Mouse (Mus musculus): ENCODE results near the gene Atp6v0a1. TPM values are rescaled to one million over a fixed set of nuclear protein-coding genes. Genes with fewer than 3 reads are reported as not detected.

The Atp6v0a1 gene
- 25.0 and 29.4 TPM in 2 replicates for polyA plus RNA-seq (2015; fragmentation: Nextera tagmentation; extraction: Ambion mirVana)

DNA sequence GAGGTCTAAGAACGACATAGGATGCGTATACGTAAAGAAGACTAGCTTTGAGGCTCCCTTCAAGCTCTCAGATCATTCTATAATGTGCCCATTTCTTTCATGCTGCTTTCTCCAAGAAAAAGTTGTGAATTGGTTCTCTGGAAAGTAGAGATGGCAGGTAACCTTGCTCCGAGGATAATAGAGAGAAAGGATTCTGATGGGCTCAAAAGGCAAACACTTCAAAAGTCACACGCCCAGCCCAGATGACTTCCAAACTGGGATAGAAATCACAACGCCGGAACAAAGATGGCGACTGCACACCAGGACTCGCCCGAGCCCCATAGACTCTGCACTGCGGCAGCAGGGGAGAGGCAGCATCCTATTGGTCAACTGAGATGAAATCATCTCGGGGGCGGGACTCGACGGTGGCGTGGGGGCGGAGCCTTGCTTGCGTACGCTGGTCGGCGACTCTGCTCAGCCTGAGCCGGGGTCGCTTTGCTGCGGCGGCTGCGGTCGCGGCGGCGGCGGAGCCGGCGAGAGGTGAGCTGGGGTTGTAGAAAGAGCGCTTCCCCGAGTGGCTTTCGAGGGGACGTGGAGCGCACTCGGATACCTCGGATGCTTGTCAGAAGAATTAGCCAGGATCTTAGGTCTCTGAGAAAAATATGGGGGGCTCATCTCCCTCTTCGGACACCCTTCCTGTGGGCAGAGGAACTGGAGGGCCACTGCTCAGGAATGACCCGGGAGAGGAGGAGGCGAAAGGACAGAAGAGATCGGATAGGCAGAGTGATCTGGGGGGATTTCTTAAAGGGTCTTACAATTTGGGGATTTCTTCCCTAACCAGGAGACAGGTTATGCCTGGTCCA is at the start of gene Atp6v0a1:
Atp6v0a1 (plus strand) TSS at position 407 of the 842 bp plus-strand sequence.
- TF ChIP-seq CTCF (IDR thresholded peaks at IDR 0.05; ENCODE audit: low read depth) = no peak
- no peak for TF ChIP-seq EP300 (IDR thresholded peaks at IDR 0.05; ENCODE audit: low read depth)
- Histone ChIP-seq H3K27me3 (ENCODE audit: insufficient read depth, low read length) (no peaks in the 10 kb centered on the region), H3K9ac (replicated peaks) (peak within 1 kb of the TSS; percentile 94), H3K4me1 (ENCODE audit: insufficient read depth) (peaks cover 4% of the 10 kb centered on the region; the same call in 1 of the 2 replicates), H3K4me2 (ENCODE audit: low read depth, low read length) (peak within 1 kb of the TSS; percentile 91), H3K9me3 (ENCODE audit: low read length) (no peaks in the 10 kb centered on the region), H3K36me3 (replicated peaks; ENCODE audit: insufficient read depth, low read length) (peaks cover 19% of the 10 kb centered on the region), H3K27ac (ENCODE audit: low read depth) (peak within 1 kb of the TSS; percentile 97), H3K4me3 (ENCODE audit: low read depth, low read length) (peak within 1 kb of the TSS; percentile 92)
- ATAC-seq (peak; percentile 95), DNase-seq (peak; percentile 97)
- WGBS (ENCODE audit: insufficient replicate concordance) = under 1% methylated on average over 44 of the region's 44 CpGs

DNA sequence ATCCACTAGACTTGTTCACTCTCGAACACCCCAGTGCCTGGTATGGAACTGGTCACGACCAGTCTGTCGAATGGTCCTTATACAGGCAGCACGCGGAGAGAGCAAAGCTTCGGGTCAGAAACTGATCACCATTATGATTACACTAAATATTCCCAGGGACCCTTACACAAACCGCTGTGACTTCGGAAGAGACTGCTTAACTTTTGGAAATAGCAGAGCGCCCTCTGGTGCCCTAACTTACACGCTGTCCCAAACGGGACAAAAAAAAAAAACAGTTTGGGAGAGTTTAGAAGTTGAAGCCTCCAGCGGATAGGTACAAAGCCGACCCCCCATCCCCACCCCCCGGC is 49.8 kb upstream of the Atp6v0a1 start:
- Histone ChIP-seq H3K27ac (ENCODE audit: low read depth) (no peak overlapping the region), H3K36me3 (replicated peaks; ENCODE audit: insufficient read depth, low read length) (peaks cover 3% of the 10 kb centered on the region; the same call in 1 of the 2 replicates), H3K9me3 (ENCODE audit: low read length) (no peaks in the 10 kb centered on the region), H3K4me2 (ENCODE audit: low read depth, low read length) (no peak overlapping the region), H3K4me3 (ENCODE audit: low read depth, low read length) (no peak overlapping the region), H3K27me3 (ENCODE audit: insufficient read depth, low read length) (no peaks in the 10 kb centered on the region), H3K9ac (replicated peaks) (no peak overlapping the region), H3K4me1 (ENCODE audit: insufficient read depth) (peaks cover 15% of the 10 kb centered on the region)
- no peak for ATAC-seq
- TF ChIP-seq CTCF (IDR thresholded peaks at IDR 0.05; ENCODE audit: low read depth) (peak; percentile 78), EP300 (IDR thresholded peaks at IDR 0.05; ENCODE audit: low read depth) (no peak)
- WGBS (ENCODE audit: insufficient replicate concordance) = 9% methylated on average over 14 of the region's 14 CpGs
- DNase-seq = peak; percentile 79

DNA sequence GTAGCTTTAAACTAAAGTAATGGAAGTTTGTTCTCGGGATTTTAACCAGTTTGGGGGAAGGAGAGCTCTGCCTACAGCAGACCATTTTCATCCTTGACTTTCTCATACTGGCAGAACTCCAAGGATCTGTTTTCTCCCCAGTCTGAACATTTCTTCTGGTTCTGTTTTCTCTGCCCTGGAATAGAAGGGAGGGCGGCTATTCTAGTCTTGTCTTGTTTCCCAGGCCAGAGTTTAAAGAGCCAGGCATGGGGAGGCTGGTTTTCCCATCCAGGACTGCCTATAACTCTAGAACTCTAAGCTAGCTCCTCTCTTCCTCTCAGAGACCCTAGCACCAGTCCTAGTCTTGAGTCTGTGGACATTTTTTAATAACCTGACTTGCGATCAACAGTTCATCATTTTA is 49.4 kb upstream of the Atp6v0a1 start:
- Histone ChIP-seq H3K4me2 (ENCODE audit: low read depth, low read length) (no peak overlapping the region), H3K27me3 (ENCODE audit: insufficient read depth, low read length) (no peaks in the 10 kb centered on the region), H3K9ac (replicated peaks) (no peak overlapping the region), H3K9me3 (ENCODE audit: low read length) (no peaks in the 10 kb centered on the region), H3K4me1 (ENCODE audit: insufficient read depth) (peaks cover 15% of the 10 kb centered on the region), H3K27ac (ENCODE audit: low read depth) (0 out of 2 replicates have a peak overlapping the region, but pooled peaks have one; percentile 30), H3K4me3 (ENCODE audit: low read depth, low read length) (no peak overlapping the region), H3K36me3 (replicated peaks; ENCODE audit: insufficient read depth, low read length) (peaks cover 3% of the 10 kb centered on the region; the same call in 1 of the 2 replicates)
- DNase-seq (no peak), ATAC-seq (no peak)
- TF ChIP-seq EP300 (IDR thresholded peaks at IDR 0.05; ENCODE audit: low read depth) (no peak), CTCF (IDR thresholded peaks at IDR 0.05; ENCODE audit: low read depth) (no peak)
- WGBS (ENCODE audit: insufficient replicate concordance) = 32% methylated on average over 3 of the region's 3 CpGs

DNA sequence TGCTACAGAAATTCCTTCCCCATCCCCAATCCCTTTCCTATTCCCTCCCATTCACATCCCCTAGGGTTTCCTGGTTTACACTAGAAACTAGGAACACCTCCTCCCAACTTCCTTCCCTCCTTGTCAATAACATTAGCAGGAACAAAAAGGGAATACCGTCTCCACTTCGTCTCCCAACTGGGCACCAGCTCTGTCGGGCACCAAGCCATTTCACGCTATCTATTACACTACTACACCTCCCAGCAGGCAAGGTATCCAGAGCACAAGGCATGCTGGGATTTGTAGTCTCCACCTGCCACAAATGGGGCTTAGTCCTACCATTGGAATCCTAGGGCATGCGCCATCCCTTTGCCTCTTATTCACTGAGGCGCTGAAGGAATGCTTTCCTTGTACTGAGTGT is 48.7 kb upstream of the Atp6v0a1 start:
- Histone ChIP-seq H3K36me3 (replicated peaks; ENCODE audit: insufficient read depth, low read length) (peaks cover 3% of the 10 kb centered on the region; the same call in 1 of the 2 replicates), H3K9ac (replicated peaks) (no peak overlapping the region), H3K27ac (ENCODE audit: low read depth) (no peak overlapping the region), H3K4me3 (ENCODE audit: low read depth, low read length) (no peak overlapping the region), H3K4me2 (ENCODE audit: low read depth, low read length) (peak overlapping the region; percentile 32; the same call in 1 of the 2 replicates), H3K9me3 (ENCODE audit: low read length) (no peaks in the 10 kb centered on the region), H3K4me1 (ENCODE audit: insufficient read depth) (peaks cover 15% of the 10 kb centered on the region), H3K27me3 (ENCODE audit: insufficient read depth, low read length) (no peaks in the 10 kb centered on the region)
- TF ChIP-seq CTCF (IDR thresholded peaks at IDR 0.05; ENCODE audit: low read depth) = no peak
- TF ChIP-seq EP300 (IDR thresholded peaks at IDR 0.05; ENCODE audit: low read depth) = no peak
- 25% methylated on average over 6 of the region's 6 CpGs for WGBS (ENCODE audit: insufficient replicate concordance)
- ATAC-seq (peak; percentile 65), DNase-seq (peak; percentile 65)

DNA sequence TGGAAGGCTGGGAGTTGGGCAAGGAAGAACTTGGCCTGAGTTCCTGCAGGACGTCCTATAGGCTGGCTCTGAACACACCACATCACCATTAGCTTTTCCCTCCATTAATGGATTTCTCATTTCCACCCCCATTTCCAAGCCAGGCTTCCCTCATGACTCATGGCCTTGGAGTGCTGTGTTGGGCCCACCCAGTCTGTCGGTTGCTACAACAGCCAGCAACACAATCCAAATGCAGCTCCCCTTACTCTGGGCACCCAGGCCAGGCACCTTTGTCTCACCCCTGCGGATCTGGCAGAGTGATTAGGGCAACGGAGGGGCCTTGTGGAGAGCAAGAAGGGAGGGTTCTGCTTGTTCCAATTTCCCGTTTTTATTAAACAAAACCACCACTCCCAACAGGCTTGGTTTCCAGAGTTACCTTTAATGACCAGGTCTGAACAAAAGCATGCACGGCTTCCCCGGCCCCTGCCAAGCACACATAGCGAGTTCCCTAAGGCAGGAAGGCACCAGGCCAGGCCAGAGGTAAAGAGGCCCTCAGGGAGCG is 46.8 kb upstream of the Atp6v0a1 start:
- Histone ChIP-seq H3K4me2 (ENCODE audit: low read depth, low read length) (no peak overlapping the region), H3K27me3 (ENCODE audit: insufficient read depth, low read length) (no peaks in the 10 kb centered on the region), H3K9ac (replicated peaks) (no peak overlapping the region), H3K4me3 (ENCODE audit: low read depth, low read length) (no peak overlapping the region), H3K9me3 (ENCODE audit: low read length) (no peaks in the 10 kb centered on the region), H3K36me3 (replicated peaks; ENCODE audit: insufficient read depth, low read length) (peaks cover 3% of the 10 kb centered on the region; the same call in 1 of the 2 replicates), H3K4me1 (ENCODE audit: insufficient read depth) (peaks cover 15% of the 10 kb centered on the region), H3K27ac (ENCODE audit: low read depth) (peak overlapping the region; percentile 11; the same call in 1 of the 2 replicates)
- ATAC-seq = 0 out of 2 replicates have a peak, but pooled peaks have one; percentile 7
- DNase-seq = no peak
- no peak for TF ChIP-seq CTCF (IDR thresholded peaks at IDR 0.05; ENCODE audit: low read depth)
- TF ChIP-seq EP300 (IDR thresholded peaks at IDR 0.05; ENCODE audit: low read depth) = no peak
- WGBS (ENCODE audit: insufficient replicate concordance) = 62% methylated on average over 9 of the region's 9 CpGs

DNA sequence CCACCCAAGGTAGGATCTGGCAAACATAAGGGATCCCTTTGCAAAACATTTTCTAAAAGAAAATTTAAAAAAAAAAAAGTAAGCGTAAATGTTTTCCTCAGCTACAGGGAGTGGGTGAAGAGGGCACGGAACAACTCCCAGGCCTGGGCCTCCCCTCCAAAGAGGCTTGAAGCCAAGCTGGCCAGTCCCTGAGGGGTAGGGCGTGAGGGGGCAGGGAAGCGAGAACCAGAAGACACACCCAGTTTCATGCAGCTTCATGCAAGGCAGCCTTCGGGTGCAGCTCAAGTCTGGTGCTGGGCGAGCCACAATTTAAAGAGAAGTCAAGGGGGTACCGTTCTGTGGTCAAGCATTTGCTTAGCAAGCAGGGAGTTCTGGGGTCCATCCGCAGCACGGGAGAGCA is 45.6 kb upstream of the Atp6v0a1 start:
- no peak overlapping the region for H3K27ac ChIP-seq (ENCODE audit: low read depth)
- no peak overlapping the region for H3K9ac ChIP-seq (replicated peaks)
- DNase-seq (no peak), ATAC-seq (no peak)
- no peaks in the 10 kb centered on the region for H3K9me3 ChIP-seq (ENCODE audit: low read length)
- H3K36me3 ChIP-seq (replicated peaks; ENCODE audit: insufficient read depth, low read length) = peaks cover 3% of the 10 kb centered on the region; the same call in 1 of the 2 replicates
- WGBS (ENCODE audit: insufficient replicate concordance) = 74% methylated on average over 9 of the region's 9 CpGs
- TF ChIP-seq EP300 (IDR thresholded peaks at IDR 0.05; ENCODE audit: low read depth) = no peak
- TF ChIP-seq CTCF (IDR thresholded peaks at IDR 0.05; ENCODE audit: low read depth) = no peak
- H3K27me3 ChIP-seq (ENCODE audit: insufficient read depth, low read length) = no peaks in the 10 kb centered on the region
- no peak overlapping the region for H3K4me3 ChIP-seq (ENCODE audit: low read depth, low read length)
- no peak overlapping the region for H3K4me2 ChIP-seq (ENCODE audit: low read depth, low read length)
- H3K4me1 ChIP-seq (ENCODE audit: insufficient read depth) = peaks cover 15% of the 10 kb centered on the region

Measured in liver, postnatal 0 days (tissue).